In genomic region chr8:114063566-114063965, GRCm38 (mm10) we compare ENCODE assay signal across 16 mouse cellular contexts.
DNase-seq lines count a peak whose midpoint lies in the region; ATAC-seq and TF ChIP-seq lines count a peak whose summit lies in the region.
"Had no signal": no experiment of that assay in that cellular context is flagged by ENCODE, and none has a peak within 500 bp of the region (broad histone marks: within the 10 kb centered on the region; RNA-seq: fewer than 3 reads in every experiment).

No protein-coding gene starts in this region.

- no peaks in the 10 kb centered on the region for H3K36me3 ChIP-seq in hindbrain, postnatal 0 days (ENCODE audit: insufficient read depth, low read length)
- H3K36me3 ChIP-seq in hindbrain, embryonic 16.5 days (ENCODE audit: control insufficient read depth, insufficient read depth, low read length), result no peaks in the 10 kb centered on the region

- no peaks in the 10 kb centered on the region for H3K9me3 ChIP-seq in hindbrain, postnatal 0 days (ENCODE audit: low read length)
- H3K9me3 ChIP-seq in hindbrain, embryonic 16.5 days (ENCODE audit: control insufficient read depth, low read length), result no peaks in the 10 kb centered on the region

- peak; percentile 53 for TF ChIP-seq CTCF in hindbrain, postnatal 0 days (IDR thresholded peaks at IDR 0.05; ENCODE audit: low read depth)

- no peak overlapping the region for H3K27ac ChIP-seq in hindbrain, postnatal 0 days
- H3K27ac ChIP-seq in hindbrain, embryonic 16.5 days (ENCODE audit: low read depth, low read length), result no peak overlapping the region
- H3K27ac ChIP-seq: liver, embryonic 14.5 days had no signal

- no peaks in the 10 kb centered on the region for H3K27me3 ChIP-seq in hindbrain, postnatal 0 days (ENCODE audit: insufficient read depth, low read length)
- H3K27me3 ChIP-seq in hindbrain, embryonic 16.5 days (replicated peaks; ENCODE audit: control insufficient read depth, insufficient read depth, low read length), result no peaks in the 10 kb centered on the region

- no peak overlapping the region for H3K4me2 ChIP-seq in hindbrain, postnatal 0 days (ENCODE audit: low read depth, low read length)
- H3K4me2 ChIP-seq in hindbrain, embryonic 16.5 days (ENCODE audit: low read length), result no peak overlapping the region
- H3K4me2 ChIP-seq: heart, embryonic 11.5 days; midbrain, embryonic 11.5 days had no signal

- no peaks in the 10 kb centered on the region for H3K4me1 ChIP-seq in hindbrain, postnatal 0 days (ENCODE audit: insufficient read depth, low read length)
- no peaks in the 10 kb centered on the region for H3K4me1 ChIP-seq in hindbrain, embryonic 16.5 days (ENCODE audit: control insufficient read depth, insufficient read depth, low read depth, low read length)

- no peak overlapping the region for H3K4me3 ChIP-seq in hindbrain, postnatal 0 days (ENCODE audit: low read length)
- H3K4me3 ChIP-seq in hindbrain, embryonic 16.5 days (ENCODE audit: low read length), result no peak overlapping the region

- no peak for ATAC-seq in hindbrain, postnatal 0 days
- ATAC-seq in hindbrain, embryonic 16.5 days, result no peak

- peak; percentile 31 for DNase-seq in embryo, embryonic 10.5 days (ENCODE audit: low spot score)
- DNase-seq in embryo, embryonic 9.5 days (ENCODE audit: extremely low spot score), result no peak
- DNase-seq in hindbrain, postnatal 0 days (ENCODE audit: low spot score), result peak; percentile 59
- DNase-seq in 3T3-L1 (ENCODE audit: low read depth, low spot score) (peak; percentile 55), ZHBTc4 (ENCODE audit: low read depth, low spot score) (peak; percentile 16)
- DNase-seq in frontal cortex, postnatal 10 days (ENCODE audit: low spot score in 2 of 2), result no peak
- no peak for DNase-seq in thymus, postnatal 36 days
- DNase-seq: adrenal gland, postnatal 36 days; gastrocnemius, postnatal 36 days; kidney, adult 11 months; kidney, postnatal 14 days; lung, postnatal 14 days had no signal

- no peak overlapping the region for H3K9ac ChIP-seq in hindbrain, postnatal 0 days (replicated peaks; ENCODE audit: low read length)
- no peak overlapping the region for H3K9ac ChIP-seq in hindbrain, embryonic 16.5 days (ENCODE audit: low read depth, low read length)
- H3K9ac ChIP-seq: liver, embryonic 14.5 days had no signal

Comparison
In these comparisons a context has a peak if more than half of its experiments do, and no peak if none do; other contexts are left out.
1. DNase-seq: peak in embryo, embryonic 10.5 days (single experiment), hindbrain, postnatal 0 days (single experiment), 3T3-L1 (single experiment) and ZHBTc4 (single experiment); none in embryo, embryonic 9.5 days (single experiment), frontal cortex, postnatal 10 days (0 of 2) and thymus, postnatal 36 days (0 of 2).